Mouse (Mus musculus) kidney, postnatal 0 days (tissue): ENCODE data around the gene Tigar. TPM values are rescaled to one million over a fixed set of nuclear protein-coding genes. Genes with fewer than 3 reads are reported as not detected.
A peak's percentile ranks its signal among the peaks of the same experiment; 100 is the strongest.

Experiments used
- ATAC-seq: fragments of 200-750 bp; cut with Nextera tagmentation; replicated peaks from 2 replicates; pipeline ENCODE4 v1.8.0; 2017; ENCODE audit warnings: low read depth, moderate number of reproducible peaks, moderate TSS enrichment, moderate library complexity; ENCODE audit not compliant: low FRiP score
- DNase-seq: peaks from one replicate; pipeline ENCODE4 v3.0.0-alpha.2; 2016; ENCODE audit warnings: low spot score
- H3K27ac ChIP-seq: fragments of 300-500 bp; sonication (generic); 2 replicates; pipeline ENCODE4 v1.5.1; 2014; ENCODE audit warnings: mild to moderate bottlenecking
- H3K27me3 ChIP-seq: fragments of 300-500 bp; sonication (generic); 2 replicates; pipeline ENCODE4 v1.6.1; 2014; ENCODE audit warnings: low read length, mixed read lengths; ENCODE audit not compliant: insufficient read depth
- H3K36me3 ChIP-seq: fragments of 300-500 bp; sonication (generic); 2 replicates; pipeline ENCODE4 v1.6.1; 2014; ENCODE audit warnings: low read length, mixed read lengths; ENCODE audit not compliant: insufficient read depth
- H3K4me1 ChIP-seq: fragments of 300-500 bp; sonication (generic); replicated peaks from 2 replicates; pipeline ENCODE4 v1.6.1; 2014; ENCODE audit warnings: antibody characterized with exemption, low read length, mixed read lengths; ENCODE audit not compliant: insufficient read depth
- H3K4me2 ChIP-seq: fragments of 300-500 bp; sonication (generic); 2 replicates; pipeline ENCODE4 v1.6.1; 2014; ENCODE audit warnings: mild to moderate bottlenecking, low read length, moderate library complexity, mixed read lengths
- H3K4me3 ChIP-seq: fragments of 300-500 bp; sonication (generic); replicated peaks from 2 replicates; pipeline ENCODE4 v1.5.1; 2014; ENCODE audit warnings: low read depth, low read length
- H3K9ac ChIP-seq: fragments of 300-500 bp; sonication (generic); 2 replicates; pipeline ENCODE4 v1.6.1; 2014; ENCODE audit warnings: low read depth, low read length
- H3K9me3 ChIP-seq: fragments of 300-500 bp; sonication (generic); replicated peaks from 2 replicates; pipeline ENCODE4 v1.6.1; 2016; ENCODE audit warnings: low read length, inconsistent platforms, mixed read lengths
- CTCF ChIP-seq: IDR thresholded peaks from 2 replicates; pipeline ENCODE4 v1.5.1; 2016; ENCODE audit warnings: antibody characterized with exemption, low read depth, mild to moderate bottlenecking, moderate library complexity
- WGBS: fragments of 180-500 bp; shearing (Covaris S2); extraction: QIAGEN DNeasy Blood & Tissue Kit; methylation state at CpG from one replicate; pipeline ENCODE4 v1.1.7; 2014; 5-methylcytosine and 5-hydroxymethylcytosine counted together
- polyA plus RNA-seq: library from polyadenylated mRNA; unstranded; fragments of >200 nt; fragmentation: Nextera tagmentation; extraction: Ambion mirVana; gene quantifications from 2 replicates; pipeline ENCODE4 v1.2.1, GENCODE M21; 2015

Gene Tigar
- polyA plus RNA-seq, 1 experiment from 2014 or later: 2.6 TPM

GRCm38 (mm10) chr6:127143124-127143520 lies 33.8 kb upstream of the Tigar start:
- no peaks in the 10 kb centered on the region for H3K9me3 ChIP-seq
- WGBS: 84% methylated on average over 10 of the region's 10 CpGs

GRCm38 (mm10) chr6:127142154-127143123 lies 33.1 kb upstream of the Tigar start:
- peak; percentile 78 for TF ChIP-seq CTCF
- WGBS: 19% methylated on average over 10 of the region's 10 CpGs
- Histone ChIP-seq H3K27ac (no peak overlapping the region), H3K4me2 (peak overlapping the region; percentile 28; the same call in 1 of the 2 replicates), H3K9me3 (no peaks in the 10 kb centered on the region), H3K27me3 (no peaks in the 10 kb centered on the region), H3K36me3 (peaks cover 25% of the 10 kb centered on the region), H3K4me3 (no peak overlapping the region), H3K4me1 (no peaks in the 10 kb centered on the region), H3K9ac (no peak overlapping the region)
- peak; percentile 84 for DNase-seq
- ATAC-seq: 0 out of 2 replicates have a peak, but pooled peaks have one; percentile 6

More at GRCm38 (mm10) chr6:127143124-127143520, 33.8 kb upstream of the Tigar start:
- no peaks in the 10 kb centered on the region for H3K27me3 ChIP-seq
- DNase-seq (no peak), ATAC-seq (no peak)
- no peak overlapping the region for H3K27ac ChIP-seq
- H3K4me2 ChIP-seq: no peak overlapping the region
- no peak overlapping the region for H3K4me3 ChIP-seq
- no peak overlapping the region for H3K9ac ChIP-seq
- no peaks in the 10 kb centered on the region for H3K4me1 ChIP-seq
- H3K36me3 ChIP-seq: peaks cover 23% of the 10 kb centered on the region; the same call in 1 of the 2 replicates
- no peak for TF ChIP-seq CTCF

DNA sequence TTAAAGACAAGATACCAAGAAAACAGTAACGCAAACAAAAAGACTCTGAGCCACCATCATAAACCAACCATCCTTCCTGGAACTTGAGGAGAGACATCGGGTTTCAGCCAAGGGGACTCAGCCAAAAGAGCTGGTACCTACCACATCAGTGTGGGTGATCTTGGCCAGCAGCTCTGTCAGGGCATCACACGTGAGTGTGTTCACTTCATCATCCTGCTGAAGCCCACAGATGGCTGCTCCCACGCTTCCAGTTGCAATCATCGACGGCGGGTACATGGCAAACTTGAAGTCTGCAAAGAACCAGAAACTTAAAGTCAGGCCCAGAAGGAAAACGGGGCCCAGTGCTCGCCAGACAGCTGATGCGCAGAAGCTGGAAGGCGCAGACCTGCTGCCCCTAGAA lies 29.6 kb upstream of the Tigar start:
- no peaks in the 10 kb centered on the region for H3K9me3 ChIP-seq
- H3K4me3 ChIP-seq: no peak overlapping the region
- no peak for ATAC-seq
- no peak overlapping the region for H3K4me2 ChIP-seq
- no peak for TF ChIP-seq CTCF
- no peak overlapping the region for H3K9ac ChIP-seq
- no peak for DNase-seq
- H3K27ac ChIP-seq: no peak overlapping the region
- H3K36me3 ChIP-seq: peaks cover 22% of the 10 kb centered on the region
- 94% methylated on average over 11 of the region's 11 CpGs for WGBS
- H3K27me3 ChIP-seq: no peaks in the 10 kb centered on the region
- H3K4me1 ChIP-seq: no peaks in the 10 kb centered on the region

- Histone ChIP-seq H3K4me1 (no peaks in the 10 kb centered on the region), H3K36me3 (peaks cover 19% of the 10 kb centered on the region), H3K4me3 (no peak overlapping the region), H3K27ac (no peak overlapping the region), H3K9ac (no peak overlapping the region), H3K9me3 (no peaks in the 10 kb centered on the region), H3K27me3 (no peaks in the 10 kb centered on the region), H3K4me2 (no peak overlapping the region)
- 66% methylated on average over 15 of the region's 16 CpGs for WGBS
- ATAC-seq: no peak
- DNase-seq: no peak
- no peak for TF ChIP-seq CTCF
Measured at GRCm38 (mm10) chr6:127133433-127134245, 24.3 kb upstream of the Tigar start.

- H3K4me2 ChIP-seq: no peak overlapping the region
- no peak overlapping the region for H3K27ac ChIP-seq
- H3K9ac ChIP-seq: no peak overlapping the region
- H3K4me3 ChIP-seq: no peak overlapping the region
- ATAC-seq (no peak), DNase-seq (no peak)
- H3K4me1 ChIP-seq: no peaks in the 10 kb centered on the region
- 63% methylated on average over 3 of the region's 3 CpGs for WGBS
- H3K9me3 ChIP-seq: no peaks in the 10 kb centered on the region
- TF ChIP-seq CTCF: no peak
- H3K27me3 ChIP-seq: no peaks in the 10 kb centered on the region
- peaks cover 22% of the 10 kb centered on the region for H3K36me3 ChIP-seq
Measured at GRCm38 (mm10) chr6:127132719-127133118, 23.4 kb upstream of the Tigar start.

DNA sequence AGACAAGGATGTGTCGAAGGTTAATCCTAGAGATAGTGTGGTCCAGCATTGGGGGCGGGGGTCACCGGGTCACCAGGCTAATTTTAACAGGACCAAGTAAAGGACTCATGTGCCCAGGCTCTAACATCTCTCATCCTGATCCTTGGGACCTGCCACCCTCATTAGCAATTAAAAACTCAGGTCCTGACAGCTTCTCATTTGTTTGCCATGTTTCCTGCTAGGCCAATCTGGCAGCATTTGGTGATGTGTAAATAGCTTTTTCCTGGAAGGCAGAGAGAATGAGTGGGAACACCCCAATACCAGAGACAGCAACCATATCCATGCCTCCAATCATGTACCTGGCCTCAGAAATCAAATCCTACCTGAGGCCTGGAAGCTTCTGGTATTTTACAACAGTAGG lies 22.6 kb upstream of the Tigar start:
- Histone ChIP-seq H3K9ac (no peak overlapping the region), H3K27ac (no peak overlapping the region), H3K9me3 (no peaks in the 10 kb centered on the region), H3K36me3 (peaks cover 19% of the 10 kb centered on the region; the same call in 1 of the 2 replicates), H3K4me1 (no peaks in the 10 kb centered on the region), H3K27me3 (no peaks in the 10 kb centered on the region), H3K4me3 (no peak overlapping the region), H3K4me2 (no peak overlapping the region)
- ATAC-seq (no peak), DNase-seq (no peak)
- 91% methylated on average over 3 of the region's 3 CpGs for WGBS
- TF ChIP-seq CTCF: no peak
